Mouse (Mus musculus) olfactory bulb, adult 2 months (tissue): ENCODE results near the gene Emc1.

Experiments used
- CTCF ChIP-seq: fragments of 200-500 bp; IDR thresholded peaks from 2 replicates; pipeline ENCODE4 v1.5.1; 2012; ENCODE audit warnings: low read depth, mild to moderate bottlenecking, low read length, moderate library complexity; ENCODE audit not compliant: insufficient read depth
- POLR2A ChIP-seq: fragments of 200-500 bp; IDR thresholded peaks from 2 replicates; pipeline ENCODE4 v1.6.1; 2012; ENCODE audit warnings: mild to moderate bottlenecking, low read depth, low read length, moderate library complexity; ENCODE audit not compliant: insufficient read depth

DNA sequence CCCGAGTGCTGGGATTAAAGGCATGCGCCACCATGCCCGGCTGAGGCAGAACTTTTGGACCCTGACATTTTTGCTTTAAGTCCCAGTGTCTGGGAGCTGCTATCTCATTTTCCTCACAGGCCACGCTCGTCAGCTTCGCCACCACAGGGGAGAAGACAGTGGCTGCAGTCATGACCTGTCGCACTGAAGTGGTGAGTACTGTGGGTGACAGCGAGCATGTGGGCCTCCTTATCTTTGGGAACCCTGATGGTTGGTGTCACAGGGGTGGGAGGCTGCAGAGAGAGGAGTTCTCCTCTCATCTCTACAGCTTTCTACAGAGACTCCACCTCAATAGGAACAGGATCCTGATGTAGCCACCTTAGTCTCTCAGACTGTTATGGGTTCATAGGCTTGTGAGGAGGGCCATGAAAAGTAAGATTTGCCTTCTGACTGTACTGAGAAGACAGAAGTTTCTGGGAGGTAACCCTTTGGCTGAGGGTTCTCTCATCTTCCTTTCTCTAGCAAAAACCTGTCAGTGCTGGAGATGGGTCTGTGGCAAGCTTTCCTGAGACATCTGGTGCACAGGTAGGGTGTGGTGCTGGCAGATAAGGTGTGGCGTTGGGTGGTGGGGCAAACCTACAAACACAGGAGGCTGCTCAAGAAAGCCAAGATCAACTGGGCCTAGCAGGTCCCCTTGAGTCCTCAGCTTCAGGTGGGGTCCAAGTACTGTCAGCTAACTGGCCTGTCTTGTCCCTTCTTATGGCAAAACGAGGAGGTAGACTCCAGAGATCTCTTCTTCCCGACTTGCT is 8.6 kb downstream of the Emc1 start:
- no peak for TF ChIP-seq CTCF
- TF ChIP-seq POLR2A, result no peak
